Comparison of ENCODE assay signal across 9 mouse cellular contexts in genomic region chr9:43230886-43231285, GRCm38 (mm10). TPM values are rescaled to one million over a fixed set of nuclear protein-coding genes. Genes with fewer than 3 reads are reported as not detected.
A peak's percentile ranks its signal among the peaks of the same experiment; 100 is the strongest.
DNase-seq lines count a peak whose midpoint lies in the region; ATAC-seq and TF ChIP-seq lines count a peak whose summit lies in the region.
"Had no signal": no experiment of that assay in that cellular context is flagged by ENCODE, and none has a peak within 500 bp of the region (broad histone marks: within the 10 kb centered on the region; RNA-seq: fewer than 3 reads in every experiment).

No protein-coding gene starts in this region.

- no peaks in the 10 kb centered on the region for H3K36me3 ChIP-seq in hindbrain, embryonic 12.5 days
- no peaks in the 10 kb centered on the region for H3K36me3 ChIP-seq in hindbrain, embryonic 14.5 days (replicated peaks; ENCODE audit: control insufficient read depth, insufficient read depth)
- peaks cover 79% of the 10 kb centered on the region for H3K36me3 ChIP-seq in liver, embryonic 12.5 days

- peak overlapping the region; percentile 62; the same call in 1 of the 2 replicates for H3K27ac ChIP-seq in hindbrain, embryonic 12.5 days
- no peak overlapping the region for H3K27ac ChIP-seq in hindbrain, embryonic 14.5 days
- peak overlapping the region; percentile 39 for H3K27ac ChIP-seq in embryonic fibroblast, embryonic 13.5 days (ENCODE audit: insufficient read depth, low read length)
- peak overlapping the region; percentile 95 for H3K27ac ChIP-seq in liver, embryonic 12.5 days

- DNase-seq in hindbrain, embryonic 14.5 days (ENCODE audit: low spot score), result no peak
- DNase-seq in heart, postnatal 4 days, result peak; percentile 43
- no peak for DNase-seq in retina, postnatal 1 day
- DNase-seq in left cerebral cortex, postnatal 14 days (ENCODE audit: low spot score in 2 of 2), result no peak
- no peak for DNase-seq in urinary bladder, postnatal 10 days (ENCODE audit: low spot score)

- peaks cover 20% of the 10 kb centered on the region for H3K4me1 ChIP-seq in hindbrain, embryonic 12.5 days
- no peaks in the 10 kb centered on the region for H3K4me1 ChIP-seq in hindbrain, embryonic 14.5 days (replicated peaks; ENCODE audit: control insufficient read depth, insufficient read depth, low read length)
- H3K4me1 ChIP-seq in embryonic fibroblast, embryonic 13.5 days (ENCODE audit: control insufficient read depth, insufficient read depth, low read length), result peaks cover 46% of the 10 kb centered on the region
- peaks cover 99% of the 10 kb centered on the region for H3K4me1 ChIP-seq in liver, embryonic 12.5 days

- 73% methylated on average over 4 of the region's 4 CpGs for WGBS in hindbrain, embryonic 12.5 days
- 63% methylated on average over 4 of the region's 4 CpGs for WGBS in hindbrain, embryonic 14.5 days
- WGBS in liver, embryonic 12.5 days (ENCODE audit: insufficient replicate concordance), result 71% methylated on average over 4 of the region's 4 CpGs

- TF ChIP-seq CTCF in embryonic fibroblast, embryonic 13.5 days (IDR thresholded peaks at IDR 0.05; ENCODE audit: borderline replicate concordance, insufficient read depth, low read length), result no peak

- H3K27me3 ChIP-seq in hindbrain, embryonic 12.5 days, result peaks cover 2% of the 10 kb centered on the region; the same call in 1 of the 2 replicates
- no peaks in the 10 kb centered on the region for H3K27me3 ChIP-seq in hindbrain, embryonic 14.5 days (ENCODE audit: control insufficient read depth, insufficient read depth, low read length)
- H3K27me3 ChIP-seq in liver, embryonic 12.5 days (replicated peaks), result no peaks in the 10 kb centered on the region

- intact Hi-C loops in left cerebral cortex, postnatal 14 days (cut with DNase I), result no loop called here

- H3K4me2 ChIP-seq in hindbrain, embryonic 12.5 days (replicated peaks), result no peak overlapping the region
- no peak overlapping the region for H3K4me2 ChIP-seq in hindbrain, embryonic 14.5 days (replicated peaks)
- no peak overlapping the region for H3K4me2 ChIP-seq in liver, embryonic 12.5 days

- H3K4me3 ChIP-seq in hindbrain, embryonic 12.5 days, result no peak overlapping the region
- no peak overlapping the region for H3K4me3 ChIP-seq in hindbrain, embryonic 14.5 days (replicated peaks; ENCODE audit: low read length)
- H3K4me3 ChIP-seq in embryonic fibroblast, embryonic 13.5 days (ENCODE audit: insufficient read depth, low read length), result no peak overlapping the region
- H3K4me3 ChIP-seq in liver, embryonic 12.5 days, result no peak overlapping the region

- no peak for TF ChIP-seq POLR2A in embryonic fibroblast, embryonic 13.5 days (IDR thresholded peaks at IDR 0.05; ENCODE audit: low read depth, low read length)

- no peaks in the 10 kb centered on the region for H3K9me3 ChIP-seq in hindbrain, embryonic 12.5 days (replicated peaks)
- H3K9me3 ChIP-seq in hindbrain, embryonic 14.5 days (ENCODE audit: control insufficient read depth, low read length), result no peaks in the 10 kb centered on the region
- H3K9me3 ChIP-seq in liver, embryonic 12.5 days (replicated peaks), result no peaks in the 10 kb centered on the region

- ATAC-seq in hindbrain, embryonic 12.5 days (ENCODE audit: low FRiP score), result no peak
- ATAC-seq in hindbrain, embryonic 14.5 days (ENCODE audit: low FRiP score), result no peak
- no peak for ATAC-seq in liver, embryonic 12.5 days

- no peak overlapping the region for H3K9ac ChIP-seq in hindbrain, embryonic 12.5 days
- H3K9ac ChIP-seq in hindbrain, embryonic 14.5 days, result no peak overlapping the region
- peak overlapping the region; percentile 41; the same call in 1 of the 2 replicates for H3K9ac ChIP-seq in liver, embryonic 12.5 days

RNA-seq across cellular contexts. Expression of gene Oaf, which starts 8.8 kb away (rescaled TPM):
- polyA plus RNA-seq in hindbrain, embryonic 12.5 days (2016; fragmentation: Nextera tagmentation; extraction: Ambion mirVana), result 44.6 and 46.7 TPM in 2 replicates
- 7.9 and 9.6 TPM in 2 replicates for polyA plus RNA-seq in hindbrain, embryonic 14.5 days (2014; fragmentation: Nextera tagmentation; extraction: Ambion mirVana)
- 147 and 210 TPM in 2 replicates for polyA plus RNA-seq in embryonic fibroblast, embryonic 13.5 days (2011; ENCODE audit: insufficient read length, low read depth, missing spikeins)
- total RNA-seq in heart, postnatal 4 days (2021), result 10 to 100 TPM; 22.1 to 27.7 TPM
- 37.8 and 44.1 TPM in 2 replicates for polyA plus RNA-seq in liver, embryonic 12.5 days (2016; fragmentation: Nextera tagmentation; extraction: Ambion mirVana)
- 10 to 100 TPM; 13.6 to 14.2 TPM for total RNA-seq in left cerebral cortex, postnatal 14 days (2021)

RNA-seq across cellular contexts. Expression of gene Pou2f3, which starts 20.7 kb away (rescaled TPM):
- polyA plus RNA-seq in hindbrain, embryonic 12.5 days (2016; fragmentation: Nextera tagmentation; extraction: Ambion mirVana), result not detected in 2 replicates
- not detected in 2 replicates for polyA plus RNA-seq in hindbrain, embryonic 14.5 days (2014; fragmentation: Nextera tagmentation; extraction: Ambion mirVana)
- polyA plus RNA-seq in embryonic fibroblast, embryonic 13.5 days (2011; ENCODE audit: insufficient read length, low read depth, missing spikeins), result not detected in 2 replicates
- total RNA-seq in heart, postnatal 4 days (2021), result under 1 TPM; 0.11 to 0.17 TPM
- not detected in 2 replicates for polyA plus RNA-seq in liver, embryonic 12.5 days (2016; fragmentation: Nextera tagmentation; extraction: Ambion mirVana)
- not detected for total RNA-seq in left cerebral cortex, postnatal 14 days (2021)
- total RNA-seq: common myeloid progenitor, adult 5-6 weeks had no signal
